Mouse (Mus musculus) limb, embryonic 12.5 days (tissue): ENCODE measurements at regions not wholly inside any gene's neighbourhood (a gene's known extent, or its start where the extent isn't known, plus 50 kb on each side); places are given as distances from the start of the nearest gene placed in this dataset.
A peak's percentile ranks its signal among the peaks of the same experiment; 100 is the strongest.

ENCODE experiments used
- ATAC-seq: fragments of 200-750 bp; cut with Nextera tagmentation; 2 replicates; pipeline ENCODE4 v1.8.0; 2017; ENCODE audit warnings: low read depth, moderate TSS enrichment; ENCODE audit not compliant: insufficient number of reproducible peaks, insufficient read depth, low FRiP score, low TSS enrichment
- H3K27ac ChIP-seq: fragments of 300-500 bp; sonication (generic); 2 replicates; pipeline ENCODE4 v1.5.1; 2016; ENCODE audit warnings: mild to moderate bottlenecking, moderate library complexity
- H3K27me3 ChIP-seq: fragments of 300-500 bp; sonication (generic); 2 replicates; pipeline ENCODE4 v1.6.1; 2016; ENCODE audit warnings: mild to moderate bottlenecking, moderate library complexity
- H3K36me3 ChIP-seq: fragments of 300-500 bp; sonication (generic); 2 replicates; pipeline ENCODE4 v1.6.1; 2016; ENCODE audit warnings: mild to moderate bottlenecking, moderate library complexity
- H3K4me1 ChIP-seq: fragments of 300-500 bp; sonication (generic); replicated peaks from 2 replicates; pipeline ENCODE4 v1.6.1; 2016
- H3K4me2 ChIP-seq: fragments of 300-500 bp; sonication (generic); 2 replicates; pipeline ENCODE4 v1.6.1; 2016; ENCODE audit warnings: mild to moderate bottlenecking, moderate library complexity
- H3K4me3 ChIP-seq: fragments of 300-500 bp; sonication (generic); replicated peaks from 2 replicates; pipeline ENCODE4 v1.5.1; 2016; ENCODE audit warnings: mild to moderate bottlenecking
- H3K9ac ChIP-seq: fragments of 300-500 bp; sonication (generic); replicated peaks from 2 replicates; pipeline ENCODE4 v1.6.1; 2016; ENCODE audit warnings: mild to moderate bottlenecking, moderate library complexity
- H3K9me3 ChIP-seq: fragments of 300-500 bp; sonication (generic); 2 replicates; pipeline ENCODE4 v1.6.1; 2016; ENCODE audit warnings: mild to moderate bottlenecking, moderate library complexity
- WGBS: fragments of 180-500 bp; shearing (Covaris S2); methylation state at CpG from one replicate; pipeline ENCODE4 v1.1.7; 2016; 5-methylcytosine and 5-hydroxymethylcytosine counted together

DNA sequence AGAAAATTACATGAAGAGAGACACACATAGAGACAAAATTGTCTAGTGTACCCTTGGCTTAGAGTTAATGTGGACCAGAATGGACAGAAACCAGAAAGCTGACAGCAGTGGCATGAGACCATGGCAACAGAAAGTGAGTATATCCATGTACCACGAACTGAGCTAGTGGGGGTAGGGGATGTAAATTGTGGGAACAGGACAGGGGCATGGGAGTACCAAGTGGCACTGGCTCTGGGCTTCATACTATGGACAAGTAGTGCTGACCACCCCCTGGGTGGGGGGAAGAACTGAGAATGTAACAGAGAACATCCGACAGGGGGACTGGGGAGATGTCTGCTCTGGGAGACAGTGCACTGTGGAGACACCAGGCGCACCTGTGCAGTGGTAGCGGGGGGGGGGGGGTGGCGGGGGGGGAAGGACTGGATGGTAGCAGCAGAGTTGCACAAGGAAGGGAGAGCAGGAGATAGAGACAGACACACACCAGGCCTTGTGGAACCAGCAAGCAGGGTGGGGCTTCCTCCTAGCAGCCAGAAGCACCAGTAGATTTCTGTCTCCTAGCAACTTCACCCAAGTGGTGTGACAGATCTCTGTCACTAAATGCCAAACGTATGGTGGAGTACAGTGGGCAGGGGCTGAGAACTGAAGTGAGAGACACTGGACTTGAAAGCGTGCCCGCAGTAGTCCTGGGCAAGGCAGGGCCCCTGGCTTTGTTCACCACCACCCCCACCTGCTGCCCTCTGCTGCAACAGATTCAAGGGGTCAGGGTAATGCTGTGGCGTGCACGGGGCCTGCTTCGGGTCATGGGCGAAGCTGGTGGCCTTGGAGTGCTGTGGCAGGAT lies 150.0 kb downstream of the Tmem17 start:
- no peak overlapping the region for H3K4me3 ChIP-seq
- no peaks in the 10 kb centered on the region for H3K27me3 ChIP-seq
- H3K9me3 ChIP-seq: no peaks in the 10 kb centered on the region
- 0 out of 2 replicates have a peak, but pooled peaks have one; percentile 26 for ATAC-seq
- H3K9ac ChIP-seq: no peak overlapping the region
- no peaks in the 10 kb centered on the region for H3K36me3 ChIP-seq
- H3K4me1 ChIP-seq: no peaks in the 10 kb centered on the region; the same call in 1 of the 2 replicates
- no peak overlapping the region for H3K27ac ChIP-seq
- H3K4me2 ChIP-seq: no peak overlapping the region
- 53% methylated on average over 11 of the region's 12 CpGs for WGBS

- ATAC-seq: no peak
- no peaks in the 10 kb centered on the region for H3K36me3 ChIP-seq
- no peaks in the 10 kb centered on the region for H3K9me3 ChIP-seq
- H3K4me2 ChIP-seq: no peak overlapping the region
- 37% methylated on average over 4 of the region's 4 CpGs for WGBS
- no peaks in the 10 kb centered on the region; the same call in 1 of the 2 replicates for H3K4me1 ChIP-seq
- H3K27me3 ChIP-seq: no peaks in the 10 kb centered on the region
- no peak overlapping the region for H3K27ac ChIP-seq
- H3K9ac ChIP-seq: no peak overlapping the region; the same call in 1 of the 2 replicates
- H3K4me3 ChIP-seq: no peak overlapping the region
These were observed 154.1 kb downstream of the Tmem17 start for GRCm38 (mm10) chr11:22665978-22666377.

DNA sequence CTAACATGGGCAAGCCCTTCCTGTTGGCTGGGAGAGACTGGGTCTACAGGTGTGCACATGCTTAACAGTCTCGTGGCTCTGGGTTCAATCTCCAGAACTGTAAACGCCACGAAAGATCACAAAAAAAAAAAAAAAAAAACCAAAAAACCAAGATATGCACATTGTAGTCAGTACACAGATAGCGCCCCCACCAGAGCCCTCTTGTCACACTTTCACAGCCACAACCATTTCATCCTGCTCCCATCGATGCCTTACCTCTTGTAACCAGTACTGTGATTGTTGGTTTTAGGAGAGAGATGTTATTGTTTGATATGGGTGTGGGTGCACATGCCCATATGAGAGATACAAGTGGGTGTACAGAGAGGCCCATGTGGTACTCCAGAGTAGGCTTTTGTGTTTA lies 154.5 kb downstream of the Tmem17 start:
- Histone ChIP-seq H3K36me3 (no peaks in the 10 kb centered on the region), H3K9ac (no peak overlapping the region), H3K27ac (no peak overlapping the region), H3K9me3 (no peaks in the 10 kb centered on the region), H3K4me3 (no peak overlapping the region), H3K4me2 (no peak overlapping the region), H3K27me3 (no peaks in the 10 kb centered on the region), H3K4me1 (peaks cover under 1% of the 10 kb centered on the region; the same call in 1 of the 2 replicates)
- no peak for ATAC-seq
- 81% methylated on average over 5 of the region's 5 CpGs for WGBS

DNA sequence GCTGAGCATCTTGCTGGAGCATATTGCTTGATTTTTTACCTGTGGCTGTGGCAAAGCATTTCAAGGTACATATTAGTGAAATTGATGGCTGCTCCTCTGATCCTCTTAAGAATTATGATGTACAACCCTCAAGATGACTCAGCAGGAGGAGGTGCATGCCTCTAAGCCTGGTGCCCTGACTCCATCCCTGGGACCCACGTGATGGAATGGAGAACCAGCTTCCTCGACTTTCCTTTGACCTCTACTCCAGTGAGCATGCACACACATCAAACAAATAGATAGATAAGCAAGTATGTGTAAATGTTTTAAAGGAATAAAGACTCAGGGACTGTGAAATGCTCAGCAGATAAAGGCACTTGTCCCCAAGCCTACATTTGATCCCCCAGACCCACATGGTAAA lies 156.3 kb downstream of the Tmem17 start:
- peaks cover 11% of the 10 kb centered on the region; the same call in 1 of the 2 replicates for H3K4me1 ChIP-seq
- no peak overlapping the region for H3K27ac ChIP-seq
- H3K27me3 ChIP-seq: no peaks in the 10 kb centered on the region
- no peak for ATAC-seq
- no peak overlapping the region for H3K4me2 ChIP-seq
- no peak overlapping the region for H3K9ac ChIP-seq
- H3K36me3 ChIP-seq: no peaks in the 10 kb centered on the region
- 66% methylated on average over 2 of the region's 2 CpGs for WGBS
- H3K4me3 ChIP-seq: no peak overlapping the region
- no peaks in the 10 kb centered on the region for H3K9me3 ChIP-seq

DNA sequence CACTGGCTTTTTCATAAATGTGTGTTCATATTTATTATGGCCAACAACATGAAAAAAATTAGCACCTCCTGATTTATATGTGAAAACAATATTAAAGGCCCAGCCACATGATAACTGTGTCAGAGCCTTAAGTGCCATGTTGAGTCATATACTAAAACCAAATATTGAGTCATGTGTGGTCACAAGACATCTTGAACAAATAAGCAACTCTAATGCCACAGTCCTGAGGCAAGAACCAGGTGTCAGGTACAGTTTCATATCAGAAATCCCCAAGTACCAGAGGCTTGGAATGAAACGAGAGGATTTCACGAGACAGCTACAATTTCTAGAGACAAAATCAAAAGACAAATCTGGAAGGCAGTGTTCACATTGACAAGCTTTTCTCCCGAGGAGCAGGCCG lies 157.4 kb downstream of the Tmem17 start:
- Histone ChIP-seq H3K9me3 (no peaks in the 10 kb centered on the region), H3K27me3 (no peaks in the 10 kb centered on the region), H3K4me2 (no peak overlapping the region), H3K27ac (no peak overlapping the region), H3K9ac (no peak overlapping the region), H3K4me1 (peaks cover 11% of the 10 kb centered on the region; the same call in 1 of the 2 replicates), H3K4me3 (no peak overlapping the region), H3K36me3 (no peaks in the 10 kb centered on the region)
- ATAC-seq: no peak
- WGBS: 75% methylated on average over 4 of the region's 4 CpGs

GRCm38 (mm10) chr11:22671791-22672490 lies 160.1 kb downstream of the Tmem17 start:
- no peaks in the 10 kb centered on the region for H3K36me3 ChIP-seq
- peak; percentile 88; the same call in 1 of the 2 replicates for ATAC-seq
- H3K9me3 ChIP-seq: no peaks in the 10 kb centered on the region
- WGBS: 22% methylated on average over 5 of the region's 5 CpGs
- H3K27me3 ChIP-seq: no peaks in the 10 kb centered on the region
- no peak overlapping the region for H3K9ac ChIP-seq
- peak overlapping the region; percentile 53; the same call in 1 of the 2 replicates for H3K27ac ChIP-seq
- H3K4me1 ChIP-seq: peaks cover 11% of the 10 kb centered on the region; the same call in 1 of the 2 replicates
- H3K4me2 ChIP-seq: no peak overlapping the region
- H3K4me3 ChIP-seq: no peak overlapping the region

DNA sequence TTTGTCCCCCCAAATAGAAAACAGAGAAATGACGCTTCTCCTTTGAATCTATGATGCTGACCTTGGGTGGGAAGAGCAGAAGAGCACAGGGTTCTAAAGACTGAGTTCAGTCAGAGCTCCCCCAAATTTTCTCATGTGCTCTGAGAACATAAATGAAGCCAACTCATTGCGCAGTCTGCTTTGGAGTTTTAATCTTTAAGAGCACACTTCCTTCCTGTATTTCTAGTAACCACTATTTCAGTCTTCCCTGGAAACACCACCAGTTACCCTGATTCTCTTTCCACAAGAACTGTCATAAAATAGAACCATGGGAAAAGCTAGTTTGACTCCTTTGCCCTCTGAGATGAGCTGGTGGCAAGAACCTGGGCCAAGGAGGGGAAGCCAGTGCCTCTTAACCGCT lies 163.2 kb downstream of the Tmem17 start:
- ATAC-seq: no peak
- no peak overlapping the region for H3K4me2 ChIP-seq
- 83% methylated on average over 3 of the region's 3 CpGs for WGBS

GRCm38 (mm10) chr11:22675754-22676153 lies 163.9 kb downstream of the Tmem17 start:
- WGBS: 66% methylated on average over 1 of the region's 1 CpGs
- H3K4me2 ChIP-seq: no peak overlapping the region
- H3K27me3 ChIP-seq: no peaks in the 10 kb centered on the region
- no peak overlapping the region for H3K4me3 ChIP-seq
- no peak overlapping the region for H3K9ac ChIP-seq
- ATAC-seq: no peak
- no peaks in the 10 kb centered on the region for H3K36me3 ChIP-seq
- no peak overlapping the region for H3K27ac ChIP-seq
- peaks cover 11% of the 10 kb centered on the region; the same call in 1 of the 2 replicates for H3K4me1 ChIP-seq
- no peaks in the 10 kb centered on the region for H3K9me3 ChIP-seq

More for the DNA sequence above, 163.2 kb downstream of the Tmem17 start:
- Histone ChIP-seq H3K4me1 (peaks cover 11% of the 10 kb centered on the region; the same call in 1 of the 2 replicates), H3K9ac (no peak overlapping the region), H3K9me3 (no peaks in the 10 kb centered on the region), H3K27me3 (no peaks in the 10 kb centered on the region), H3K4me3 (no peak overlapping the region), H3K27ac (no peak overlapping the region), H3K36me3 (no peaks in the 10 kb centered on the region)

- H3K9me3 ChIP-seq: no peaks in the 10 kb centered on the region
- H3K36me3 ChIP-seq: no peaks in the 10 kb centered on the region
- WGBS: 30% methylated on average over 2 of the region's 2 CpGs
- H3K4me1 ChIP-seq: 0 out of 2 replicates have a peak, but pooled peaks cover 3% of the 10 kb centered on the region
- no peak overlapping the region for H3K4me3 ChIP-seq
- H3K9ac ChIP-seq: no peak overlapping the region
- no peak overlapping the region for H3K27ac ChIP-seq
- H3K27me3 ChIP-seq: no peaks in the 10 kb centered on the region
- ATAC-seq: no peak
- H3K4me2 ChIP-seq: no peak overlapping the region
These were observed 165.4 kb downstream of the Tmem17 start for GRCm38 (mm10) chr11:22677337-22677736.

DNA sequence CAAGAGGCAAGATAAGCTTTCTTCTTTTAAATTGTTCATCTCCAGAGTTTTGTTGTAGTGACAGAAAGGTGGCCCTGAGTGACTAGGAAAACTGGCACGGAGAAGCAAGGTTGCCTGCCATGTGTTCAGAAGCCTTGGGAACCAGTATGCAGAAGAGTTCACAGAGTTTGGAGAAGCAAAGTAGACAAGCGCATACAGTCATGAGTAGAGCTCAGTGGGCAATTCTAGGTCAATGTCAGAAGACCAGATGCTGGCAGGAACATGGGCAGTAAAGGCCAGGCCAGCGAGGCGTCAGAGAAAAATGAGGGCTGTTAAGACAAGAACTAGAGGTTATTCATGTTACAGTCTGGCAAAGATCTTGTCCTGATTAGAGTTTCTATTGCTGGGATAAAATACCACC lies 172.7 kb downstream of the Tmem17 start:
- no peaks in the 10 kb centered on the region for H3K27me3 ChIP-seq
- H3K4me1 ChIP-seq: no peaks in the 10 kb centered on the region
- WGBS: 89% methylated on average over 4 of the region's 4 CpGs
- H3K27ac ChIP-seq: no peak overlapping the region
- H3K4me3 ChIP-seq: no peak overlapping the region
- no peak for ATAC-seq
- H3K9ac ChIP-seq: no peak overlapping the region
- H3K9me3 ChIP-seq: no peaks in the 10 kb centered on the region
- no peaks in the 10 kb centered on the region for H3K36me3 ChIP-seq
- H3K4me2 ChIP-seq: no peak overlapping the region

DNA sequence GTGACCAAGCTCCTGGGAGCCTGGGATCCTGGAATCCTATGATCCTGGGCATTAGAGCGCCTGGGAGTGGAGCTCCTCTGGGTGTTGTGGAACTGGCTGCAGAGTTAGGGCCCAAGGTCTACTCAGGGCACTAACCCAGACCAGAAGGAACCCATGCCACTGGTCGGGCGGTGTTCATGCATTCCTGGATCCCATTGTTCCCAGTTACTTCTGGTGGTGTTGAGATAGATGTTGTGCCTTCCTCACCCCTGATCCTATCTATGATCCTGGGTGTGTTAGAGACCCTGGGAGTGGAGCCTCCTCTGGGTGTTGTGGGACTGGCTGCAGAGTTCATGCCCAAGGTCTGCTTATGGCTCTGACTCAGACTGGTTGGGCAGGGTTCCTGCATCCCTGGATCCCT lies 169.9 kb downstream of the B3gnt2 start:
- H3K27me3 ChIP-seq: no peaks in the 10 kb centered on the region
- H3K4me1 ChIP-seq: no peaks in the 10 kb centered on the region
- no peak overlapping the region for H3K4me2 ChIP-seq
- H3K27ac ChIP-seq: no peak overlapping the region
- no peak for ATAC-seq
- 95% methylated on average over 3 of the region's 3 CpGs for WGBS
- no peaks in the 10 kb centered on the region for H3K36me3 ChIP-seq
- no peak overlapping the region for H3K9ac ChIP-seq
- no peak overlapping the region for H3K4me3 ChIP-seq
- no peaks in the 10 kb centered on the region for H3K9me3 ChIP-seq
